Mouse (Mus musculus) layer of hippocampus, postnatal 36 days (tissue): ENCODE data around the gene Lyst. TPM values are rescaled to one million over a fixed set of nuclear protein-coding genes. Genes with fewer than 3 reads are reported as not detected.
"Not testable (repeated sequence)": the region's sequence is repeated elsewhere in the genome, so short reads cannot be mapped to it uniquely, and the experiment has no call there.

Source experiments
- DNase-seq, 2 experiments: peaks; one replicate each; pipeline ENCODE4 v3.0.0; 2022
- total RNA-seq, 2 experiments: library from RNA; stranded (reverse); gene quantifications; 2 replicates each; pipeline ENCODE4 v1.2.3; 2021

The Lyst gene
- total RNA-seq, 2 experiments from 2014 or later = 88.7 to 114 TPM

DNA sequence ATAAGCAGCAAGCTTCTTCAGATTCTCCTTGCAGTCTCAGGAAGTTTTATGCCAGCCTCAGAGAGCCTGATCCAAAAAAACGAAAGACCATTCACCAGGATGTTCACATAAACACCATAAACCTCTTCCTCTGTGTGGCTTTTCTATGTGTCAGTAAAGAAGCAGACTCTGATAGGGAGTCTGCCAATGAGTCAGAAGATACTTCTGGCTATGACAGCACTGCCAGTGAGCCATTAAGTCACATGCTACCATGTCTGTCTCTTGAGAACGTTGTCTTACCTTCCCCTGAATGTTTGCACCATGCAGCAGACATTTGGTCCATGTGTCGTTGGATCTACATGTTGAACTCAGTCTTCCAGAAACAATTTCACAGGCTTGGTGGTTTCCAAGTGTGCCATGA, 47.4 kb downstream of the Lyst start:
- no peak for DNase-seq

DNA sequence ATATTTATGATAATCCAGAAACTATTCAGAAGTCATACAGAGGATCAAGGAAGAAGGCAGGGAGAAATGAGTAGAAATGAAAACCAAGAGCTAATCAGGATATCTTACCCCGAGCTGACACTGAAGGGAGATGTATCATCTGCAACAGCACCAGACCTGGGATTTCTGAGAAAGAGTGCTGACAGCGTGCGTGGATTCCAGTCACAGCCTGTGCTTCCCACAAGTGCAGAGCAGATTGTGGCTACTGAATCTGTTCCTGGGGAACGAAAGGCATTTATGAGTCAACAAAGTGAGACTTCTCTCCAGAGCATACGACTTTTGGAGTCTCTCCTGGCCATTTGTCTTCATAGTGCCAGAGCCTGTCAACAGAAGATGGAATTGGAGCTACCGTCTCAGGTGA, 47.8 kb downstream of the Lyst start:
- peak in 1 of 2 experiments; percentile 18 for DNase-seq

DNA sequence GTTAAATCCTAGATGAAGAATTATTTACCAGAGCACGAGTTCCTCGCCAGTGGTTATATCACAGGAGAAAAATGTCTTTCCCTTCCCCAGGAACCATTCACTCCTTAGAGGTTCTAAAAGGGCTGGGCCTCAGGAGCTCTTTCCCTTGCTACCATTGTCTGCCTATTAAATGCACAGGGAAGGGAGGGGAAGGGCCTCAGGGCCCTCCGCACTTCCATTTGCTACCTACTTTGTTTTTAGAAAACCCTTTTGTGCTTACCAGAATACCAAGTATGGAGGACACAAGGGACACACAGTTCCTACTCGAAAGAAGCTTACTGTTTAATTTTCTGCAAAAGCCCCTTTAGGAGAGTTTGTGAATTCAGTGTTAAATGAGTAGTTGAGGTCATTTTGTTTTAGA, 48.5 kb downstream of the Lyst start:
- no peak for DNase-seq

DNA sequence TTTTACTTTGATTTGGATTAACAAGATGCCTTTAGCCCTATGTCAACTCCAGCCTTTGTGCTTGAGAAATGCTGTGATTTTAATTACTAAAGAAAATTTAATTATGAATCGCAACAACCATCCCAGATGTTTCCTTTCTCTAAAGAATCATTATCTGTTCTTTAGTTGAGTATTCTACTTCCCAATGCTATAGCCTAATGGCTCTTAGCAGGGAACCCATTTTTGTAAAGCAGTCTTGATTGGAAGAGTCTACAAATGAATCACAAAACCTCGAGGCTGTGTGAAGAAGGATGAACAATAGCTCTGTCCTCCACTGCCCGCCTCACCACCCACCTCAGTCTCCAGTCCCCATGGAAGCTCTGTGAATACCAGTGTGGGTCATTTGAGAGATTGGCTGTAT, 57.1 kb downstream of the Lyst start:
- no peak for DNase-seq

DNA sequence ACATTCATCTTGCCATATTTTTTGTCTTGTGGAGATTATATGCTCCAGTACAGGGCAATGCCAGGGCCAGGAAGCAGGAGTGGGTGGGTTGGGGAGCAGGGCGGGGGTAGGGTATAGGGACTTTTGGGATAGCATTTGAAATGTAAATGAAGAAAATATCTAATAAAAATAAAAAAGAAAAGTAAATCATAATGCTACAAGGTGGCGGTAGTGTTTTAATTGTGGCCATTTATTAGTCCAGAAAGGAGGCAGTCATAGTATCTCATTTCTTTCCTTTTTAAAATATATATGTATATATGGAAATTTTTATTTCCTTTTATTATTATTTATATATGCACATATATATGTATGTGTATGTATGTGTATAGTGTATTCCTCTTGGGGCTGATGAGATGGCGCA, 65.3 kb downstream of the Lyst start:
- no peak for DNase-seq

DNA sequence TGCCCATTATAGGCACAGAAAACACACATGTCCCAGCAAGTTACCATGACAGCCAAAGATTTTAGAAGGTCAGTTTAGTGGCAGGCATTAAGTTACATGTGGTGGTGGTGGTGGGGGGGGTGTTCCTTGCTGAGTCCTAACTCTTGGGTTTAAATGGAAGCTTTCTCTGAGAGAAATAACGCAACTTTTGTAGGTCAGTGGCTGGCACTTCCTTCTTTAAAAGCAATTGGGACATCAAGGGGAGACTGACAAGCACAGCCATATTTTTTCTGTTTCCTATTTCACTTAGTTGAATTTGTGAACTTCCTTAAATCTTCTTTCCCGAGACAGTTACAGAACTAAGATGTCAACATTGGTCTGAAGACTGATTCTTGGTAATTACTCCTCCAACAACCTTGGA, 75.9 kb downstream of the Lyst start:
- not testable (repeated sequence) for DNase-seq

DNA sequence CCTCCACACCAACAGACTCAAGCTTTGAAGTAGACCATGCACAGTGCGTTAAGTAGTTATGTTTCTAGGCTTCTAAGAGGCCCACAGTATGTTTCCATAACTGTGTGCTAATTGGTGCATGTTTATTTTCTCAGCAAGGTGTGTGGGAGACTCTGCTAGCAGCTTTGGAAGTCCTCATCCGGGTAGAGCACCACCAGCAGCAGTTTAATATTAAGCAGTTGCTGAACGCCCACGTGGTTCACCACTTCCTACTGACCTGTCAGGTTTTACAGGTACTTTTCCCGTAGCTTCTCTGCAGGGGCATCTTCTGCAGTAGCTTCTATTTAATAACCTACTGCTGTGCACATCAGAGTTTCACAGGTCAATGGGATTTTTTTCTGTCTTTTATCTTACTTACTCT, 80.5 kb downstream of the Lyst start:
- no peak for DNase-seq

DNA sequence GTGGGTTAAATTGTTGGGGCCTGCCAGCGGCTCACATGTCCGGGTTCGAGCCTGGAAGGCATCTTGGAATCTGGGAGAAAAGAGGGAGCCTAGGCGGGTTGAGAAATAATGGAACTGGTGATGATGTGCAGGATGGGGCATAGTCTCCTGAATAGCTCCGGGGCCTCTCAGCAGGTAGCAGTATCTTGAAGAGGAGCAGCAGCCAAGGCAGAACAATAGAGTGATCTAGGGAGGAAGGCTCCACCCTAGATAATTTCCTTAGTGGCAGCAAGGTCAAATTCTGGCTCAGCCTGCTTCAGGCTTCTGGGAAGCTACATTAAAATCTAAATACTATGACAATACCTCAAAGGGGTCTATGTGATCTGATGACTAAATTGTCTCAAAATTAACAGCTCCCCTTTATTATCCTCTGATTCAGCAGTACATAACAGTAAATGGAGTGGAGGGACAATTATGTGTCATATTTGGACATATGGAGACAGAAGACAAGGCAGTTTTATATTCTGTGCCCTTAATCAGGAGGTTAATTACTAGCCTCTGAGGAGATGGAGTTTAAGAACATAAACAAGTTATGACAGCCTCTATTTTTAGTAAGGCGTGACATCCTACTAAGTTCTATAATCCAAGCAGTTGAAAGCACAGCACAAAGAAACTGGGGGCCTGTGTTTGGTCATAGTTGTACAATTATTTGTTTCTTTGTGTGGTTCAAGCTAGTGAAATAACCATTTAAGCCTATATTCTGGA, 81.6 kb downstream of the Lyst start:
- DNase-seq = no peak

DNA sequence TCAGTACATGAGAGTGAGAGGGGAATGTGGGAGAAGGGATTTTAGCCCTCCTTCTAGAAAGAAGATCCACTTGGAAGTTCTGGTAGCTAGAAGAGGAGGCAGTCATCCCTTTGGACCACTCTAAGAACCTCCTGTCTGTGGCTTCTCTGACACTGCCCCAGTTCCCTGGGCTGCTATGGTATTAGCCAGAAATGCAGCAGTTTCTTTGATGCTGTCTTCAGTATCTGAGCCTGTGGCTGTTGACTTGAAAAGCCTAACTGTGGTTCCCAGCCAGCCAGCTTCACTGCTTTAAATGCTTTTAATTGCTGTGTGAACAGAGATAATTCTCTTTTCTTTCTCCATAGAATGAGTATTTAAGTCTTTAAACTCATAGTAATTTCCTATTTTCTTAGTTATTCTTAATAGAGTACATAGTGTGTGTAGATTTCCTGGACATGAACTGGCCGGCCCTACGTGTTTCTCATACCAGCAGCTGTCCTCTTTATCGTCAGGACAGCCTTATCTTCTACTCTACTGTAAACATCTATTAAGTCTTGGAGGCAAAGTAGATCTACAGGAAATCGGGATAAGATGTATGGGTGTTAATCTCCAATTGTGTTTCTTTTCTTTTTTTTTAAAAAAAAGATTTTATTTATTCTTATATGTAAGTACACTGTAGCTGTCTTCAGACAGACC, 84.6 kb downstream of the Lyst start:
- no peak for DNase-seq

DNA sequence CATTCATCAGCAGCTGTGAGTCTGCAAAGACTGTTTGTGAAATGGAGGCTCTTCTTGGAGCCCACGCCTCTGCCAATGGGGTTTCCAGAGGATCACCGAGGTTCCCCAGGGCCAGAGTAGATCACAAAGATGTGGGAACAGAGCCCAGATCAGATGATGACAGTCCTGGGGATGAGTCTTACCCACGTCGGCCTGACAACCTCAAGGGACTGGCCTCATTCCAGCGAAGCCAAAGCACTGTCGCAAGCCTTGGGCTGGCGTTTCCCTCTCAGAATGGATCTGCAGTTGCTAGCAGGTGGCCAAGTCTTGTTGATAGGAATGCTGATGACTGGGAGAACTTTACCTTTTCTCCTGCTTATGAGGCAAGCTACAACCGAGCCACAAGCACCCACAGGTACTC, 87.7 kb downstream of the Lyst start:
- no peak for DNase-seq

DNA sequence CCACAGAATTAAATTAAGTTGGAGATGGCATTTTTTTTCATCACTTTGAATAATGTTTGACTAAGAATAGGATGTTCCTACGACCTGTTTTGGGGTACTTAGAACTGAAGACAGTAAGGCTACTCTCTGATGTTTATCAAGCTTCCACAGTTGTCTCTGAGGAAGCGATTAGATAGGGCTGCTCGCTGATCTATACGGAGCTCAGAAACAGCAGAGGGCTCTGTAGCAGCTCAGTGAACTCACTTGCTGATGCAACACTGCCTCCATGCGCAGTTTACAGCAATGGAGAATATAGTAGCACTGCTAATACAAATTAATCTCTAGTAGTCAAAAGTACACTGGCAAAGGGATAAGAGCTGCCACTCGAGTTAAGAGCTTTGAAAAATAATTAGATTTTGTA, 91.4 kb downstream of the Lyst start:
- DNase-seq = no peak

DNA sequence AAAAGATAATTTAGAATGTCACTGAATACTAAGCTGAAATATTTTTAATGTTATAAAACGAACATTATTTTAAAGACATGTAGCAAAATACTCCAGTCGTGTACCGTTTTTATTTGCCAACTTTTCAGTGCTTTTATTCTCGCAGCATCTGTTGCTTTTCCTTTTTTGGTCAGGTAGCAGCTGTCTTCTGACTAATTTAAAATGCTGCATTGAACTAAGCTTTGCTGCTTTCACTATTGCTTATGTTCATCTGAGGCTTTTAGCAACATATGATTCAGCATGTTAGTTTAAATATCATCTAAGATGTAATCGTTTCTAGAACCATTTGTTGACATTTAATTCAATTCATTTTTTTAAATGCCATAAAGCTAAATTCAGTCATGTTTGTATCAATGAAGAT, 113.3 kb downstream of the Lyst start:
- DNase-seq = peak in 1 of 2 experiments; percentile 12

DNA sequence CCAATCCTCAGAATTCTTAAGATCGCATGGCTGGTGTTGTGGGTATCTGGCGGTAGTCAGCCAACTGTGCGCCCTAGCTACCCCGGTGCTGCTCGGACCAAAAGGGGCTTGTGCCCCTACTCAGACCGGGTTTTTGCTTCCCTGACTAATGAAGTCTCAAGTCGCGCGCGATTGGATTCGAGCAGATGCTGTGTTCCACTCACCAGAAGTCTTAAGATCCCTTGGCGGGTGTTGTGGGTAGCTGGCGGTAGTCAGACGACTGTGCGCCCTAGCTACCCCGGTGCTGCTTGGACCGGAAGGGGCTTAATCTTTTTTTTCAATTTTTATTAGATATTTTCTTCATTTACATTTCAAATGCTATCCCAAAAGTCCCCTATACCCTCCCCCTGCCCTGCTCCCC, 131.2 kb downstream of the Lyst start:
- not testable (repeated sequence) for DNase-seq

DNA sequence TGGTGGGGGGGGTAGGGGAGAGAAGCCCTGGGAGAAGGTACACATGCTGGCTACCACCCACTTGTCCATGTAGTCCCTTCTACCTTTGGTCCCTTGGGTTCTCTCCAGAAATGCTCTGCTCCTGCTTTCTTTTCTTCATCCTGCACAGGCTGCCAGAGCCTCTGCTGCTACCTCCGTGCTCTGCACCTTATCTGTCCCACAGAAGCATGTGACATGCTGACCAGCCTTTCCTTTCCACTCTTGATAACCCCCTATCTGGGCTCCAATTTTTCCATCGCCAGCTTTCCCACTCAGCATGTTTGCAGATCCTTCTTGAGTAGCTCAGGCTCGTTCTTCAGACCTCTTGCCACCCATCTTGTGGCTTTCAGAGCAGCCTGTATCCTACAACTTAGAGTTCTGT, 133.1 kb downstream of the Lyst start:
- DNase-seq = no peak

DNA sequence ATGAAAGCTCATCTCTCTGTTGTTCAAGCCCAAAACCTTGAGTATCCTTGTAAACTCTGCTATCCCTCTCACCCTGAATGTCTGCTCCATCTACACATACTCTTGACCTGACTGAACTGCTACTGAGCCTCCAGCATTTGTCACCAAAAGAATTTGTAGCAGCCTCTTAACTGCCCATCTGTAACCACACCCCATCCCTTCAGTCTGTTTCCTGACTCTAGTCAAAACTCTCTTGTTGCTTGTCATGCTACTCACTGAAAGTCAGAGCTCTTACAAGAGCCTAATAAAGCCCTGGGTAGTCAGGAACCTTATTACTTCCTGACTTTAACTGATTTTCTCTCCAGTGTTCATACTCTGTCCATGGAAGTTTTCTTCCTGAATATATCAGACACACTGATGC, 133.6 kb downstream of the Lyst start:
- no peak for DNase-seq

DNA sequence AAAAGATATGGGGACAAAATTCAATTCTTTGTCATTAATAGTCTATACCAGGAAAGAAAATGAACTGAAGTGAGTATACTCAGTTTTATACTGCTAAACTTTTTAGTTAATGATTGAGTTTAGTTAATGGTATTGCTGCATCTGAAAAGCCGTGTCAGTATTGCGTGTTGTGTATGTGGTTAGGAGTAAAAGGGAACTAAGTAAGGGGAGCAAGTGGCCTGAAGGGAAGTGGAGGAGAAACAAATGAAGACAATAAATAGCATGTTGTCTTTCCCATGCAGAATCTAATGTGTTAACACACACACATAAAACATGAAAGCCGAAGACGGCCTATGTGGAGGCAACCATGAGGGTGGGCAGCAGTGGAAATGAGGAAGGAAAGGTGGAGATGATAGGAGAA, 149.0 kb downstream of the Lyst start:
- DNase-seq = no peak

DNA sequence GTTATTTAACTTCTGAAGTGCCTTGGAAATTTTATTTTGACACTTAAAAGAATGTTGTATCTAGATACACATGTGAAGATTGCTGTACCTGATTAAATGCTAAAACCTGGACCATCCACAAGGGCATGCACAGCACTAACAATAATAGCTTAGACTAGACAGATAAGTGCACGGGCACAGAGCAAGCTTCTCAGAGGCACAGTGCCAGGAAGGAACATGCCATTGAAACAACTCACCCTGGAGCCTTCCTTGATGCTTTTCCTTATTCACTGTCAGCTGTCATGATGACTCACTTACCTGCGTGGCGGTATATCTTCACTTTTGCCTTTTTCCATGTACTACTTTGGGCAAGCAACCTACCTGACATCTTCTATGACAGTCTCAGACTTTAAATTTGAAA, 155.7 kb downstream of the Lyst start:
- DNase-seq = no peak

DNA sequence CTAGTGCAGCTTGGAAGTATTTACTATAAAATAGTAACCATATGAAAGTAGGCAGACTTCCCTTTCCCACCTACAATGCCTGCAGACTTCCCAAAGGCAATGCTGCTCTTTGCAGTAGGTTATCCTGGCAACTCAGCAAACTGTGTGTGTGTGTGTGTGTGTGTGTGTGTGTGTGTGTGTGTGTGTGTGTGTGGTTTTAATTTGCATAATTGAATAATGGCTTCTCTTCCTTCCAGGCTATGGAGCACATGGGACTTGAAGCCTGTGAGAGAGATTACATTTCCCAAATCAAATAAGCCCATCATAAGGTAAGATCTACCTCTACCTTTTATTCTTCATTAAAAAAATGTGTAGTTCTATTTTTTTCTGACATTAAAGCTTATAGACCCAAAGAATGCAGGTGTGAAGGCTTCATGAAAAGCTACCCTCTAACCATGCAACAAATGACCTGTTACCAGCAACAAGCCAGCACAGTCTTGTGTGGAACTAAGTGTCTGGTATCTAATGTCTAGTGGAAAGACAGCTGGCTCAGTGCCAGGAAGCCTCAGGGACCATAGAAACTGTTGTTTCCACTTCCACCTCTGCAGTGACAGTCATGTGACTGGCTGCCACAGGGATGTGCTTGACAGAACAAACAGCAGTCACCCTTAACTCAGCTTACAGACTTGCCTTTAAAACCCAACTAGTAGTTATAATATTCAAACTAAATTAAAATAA, 185.7 kb downstream of the Lyst start:
- DNase-seq = no peak

DNA sequence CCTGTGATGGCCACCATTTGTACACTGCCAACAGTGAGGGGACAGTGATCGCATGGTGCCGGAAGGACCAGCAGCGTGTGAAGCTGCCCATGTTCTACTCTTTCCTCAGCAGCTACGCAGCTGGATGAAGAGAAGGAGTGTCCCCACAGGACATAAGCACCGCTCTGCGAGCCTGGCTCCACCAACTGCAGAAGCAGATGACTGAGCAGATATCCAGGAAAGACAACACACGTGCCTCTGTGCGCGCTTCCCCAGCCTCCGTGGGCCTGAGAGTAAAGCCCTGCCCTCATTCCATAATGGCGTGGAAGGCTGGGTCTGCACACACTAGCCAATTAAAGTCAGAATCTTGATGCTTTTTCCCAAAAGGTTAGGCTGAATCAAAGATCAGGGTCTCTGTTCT, 186.9 kb downstream of the Lyst start:
- no peak for DNase-seq

DNA sequence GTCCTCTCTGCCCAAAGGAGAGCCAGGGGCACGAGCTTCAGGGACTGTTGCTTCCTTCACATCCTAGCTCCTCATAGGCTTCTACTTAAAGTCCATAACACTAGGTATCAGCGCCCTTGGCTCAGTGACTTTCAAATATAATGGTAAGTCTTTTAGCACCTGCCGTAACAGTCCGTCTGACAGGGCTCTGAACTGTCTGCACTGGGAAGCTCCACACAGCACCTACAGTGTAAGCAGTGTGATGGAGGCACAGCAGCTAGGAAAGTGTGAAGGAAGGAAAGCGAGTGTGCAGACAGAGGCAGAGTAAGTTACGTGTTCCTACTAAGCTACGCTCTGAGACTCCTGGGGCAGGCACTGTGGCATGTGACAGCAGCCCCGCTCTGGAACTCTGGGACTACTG, 187.5 kb downstream of the Lyst start:
- DNase-seq = no peak

DNA sequence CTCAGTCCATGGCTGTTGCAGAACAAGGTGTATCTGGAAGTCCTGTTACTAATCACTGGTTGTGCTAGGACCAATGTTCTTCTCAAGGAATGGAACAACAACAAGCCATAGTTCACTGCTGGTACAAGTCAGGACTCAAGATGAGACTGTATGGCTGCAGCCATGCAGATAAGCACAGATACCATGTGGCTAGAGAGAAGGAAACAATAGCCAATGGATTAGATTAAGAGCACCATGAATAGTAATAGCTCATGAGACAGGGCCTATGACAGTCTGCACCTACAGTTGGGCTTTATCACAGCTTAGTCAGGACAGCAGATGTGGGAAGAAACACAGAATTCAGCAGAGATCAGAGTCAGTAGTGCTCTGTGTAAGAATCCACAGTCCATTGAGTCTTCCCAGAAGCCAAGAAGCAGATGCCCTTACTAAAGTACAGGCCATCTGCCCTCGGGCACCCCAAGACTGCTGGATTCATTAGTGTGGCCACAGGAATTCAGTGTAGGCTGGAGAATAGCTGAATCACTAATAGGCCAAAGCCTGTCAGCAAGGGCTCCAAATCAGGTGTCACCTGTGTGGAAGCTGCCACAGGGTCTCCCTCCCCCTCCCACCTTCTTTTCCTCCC, 188.8 kb downstream of the Lyst start:
- DNase-seq = no peak

DNA sequence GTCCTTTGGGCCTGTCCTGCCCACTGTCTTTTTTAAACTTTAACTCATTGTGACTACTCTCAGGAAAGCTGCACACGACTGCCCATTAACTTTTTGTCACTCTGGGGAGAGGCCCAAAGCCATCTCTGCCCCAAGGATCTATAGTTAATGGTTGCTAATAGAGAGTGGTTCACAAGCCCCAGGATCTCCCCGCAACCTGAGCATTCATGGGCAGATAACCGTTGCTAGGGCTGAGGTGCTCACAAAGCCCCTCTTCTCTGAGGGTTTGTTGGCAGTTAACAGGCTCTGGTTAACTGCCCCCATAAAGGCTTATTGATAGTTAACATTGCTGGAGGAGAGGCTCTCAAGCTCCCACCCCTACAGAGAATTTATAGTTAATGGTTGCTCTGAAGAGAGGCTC, 190.1 kb downstream of the Lyst start:
- no peak for DNase-seq

DNA sequence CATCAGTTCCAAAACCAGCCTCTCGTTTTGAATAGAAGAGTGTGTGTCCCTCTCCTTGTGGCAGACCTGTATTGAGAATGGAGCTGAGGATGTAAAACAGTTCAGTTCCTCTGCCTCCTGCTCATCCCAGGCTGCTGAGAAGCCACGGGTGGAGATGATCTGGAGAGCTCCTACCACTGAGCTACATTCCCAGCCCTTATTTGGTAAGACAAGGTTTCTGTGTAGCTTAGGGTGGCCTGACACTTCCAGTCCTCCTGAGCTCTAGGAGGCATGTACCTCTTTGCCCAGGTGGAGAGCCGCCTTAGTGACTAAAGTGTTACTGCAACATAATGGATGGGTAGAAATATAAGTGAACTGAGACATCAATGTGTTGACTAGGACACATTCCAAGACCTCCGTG, 190.8 kb downstream of the Lyst start:
- DNase-seq = no peak
